Mouse (Mus musculus) CH12.LX (cell line): ENCODE measurements at regions not wholly inside any gene's neighbourhood (a gene's known extent, or its start where the extent isn't known, plus 50 kb on each side); places are given as distances from the start of the nearest gene placed in this dataset.
"Not testable (repeated sequence)": the region's sequence is repeated elsewhere in the genome, so short reads cannot be mapped to it uniquely, and the experiment has no call there.

Experiments used
- DNase-seq: peaks from one replicate; pipeline ENCODE4 v3.0.0-alpha.2; 2013; ENCODE audit errors: extremely low read depth
- H3K27ac ChIP-seq: 2 replicates; pipeline ENCODE4 v1.5.1; 2012; ENCODE audit warnings: low read depth, mild to moderate bottlenecking, control low read depth, moderate library complexity; ENCODE audit not compliant: insufficient read depth
- H3K27me3 ChIP-seq: replicated peaks from 2 replicates; pipeline ENCODE3; 2012; ENCODE audit warnings: inconsistent platforms
- H3K36me3 ChIP-seq, 2 experiments: replicated peaks in 1 of 2; 2 replicates each; pipeline versions ENCODE3 to v1.6.1; 2012; ENCODE audit warnings: inconsistent platforms in 1 of 2, low read length in 1 of 2, mild to moderate bottlenecking in 1 of 2, mixed read lengths in 1 of 2, moderate library complexity in 1 of 2; ENCODE audit not compliant: control insufficient read depth in 1 of 2, insufficient read depth in 1 of 2
- H3K4me1 ChIP-seq, 2 experiments: 2 replicates each; pipeline ENCODE4 v1.6.1; 2012; ENCODE audit warnings: inconsistent platforms in 1 of 2, moderate library complexity in 1 of 2; ENCODE audit not compliant: insufficient read depth in 2 of 2, control insufficient read depth in 1 of 2
- H3K4me2 ChIP-seq: 2 replicates; pipeline ENCODE4 v1.6.1; 2012; ENCODE audit warnings: low read depth, mild to moderate bottlenecking, control low read depth; ENCODE audit not compliant: poor library complexity, insufficient read depth, severe bottlenecking
- H3K4me3 ChIP-seq, 3 experiments: fragments of 150-350 bp in 1 of 3; sonication (generic) in 1 of 3; replicated peaks in 1 of 3; 2 replicates each; pipeline versions ENCODE3 to v1.5.1; 2011 to 2012; ENCODE audit warnings: low read depth in 2 of 3, low read length in 2 of 3, mild to moderate bottlenecking in 2 of 3, moderate library complexity in 2 of 3, control low read depth in 1 of 3, improper control_type of control experiment in 1 of 3, inconsistent platforms in 1 of 3, mixed read lengths in 1 of 3; ENCODE audit not compliant: poor library complexity in 1 of 3
- H3K79me2 ChIP-seq: replicated peaks from 2 replicates; pipeline ENCODE4 v1.6.1; 2012; ENCODE audit warnings: mild to moderate bottlenecking, moderate library complexity; ENCODE audit not compliant: control insufficient read depth, poor library complexity, insufficient read depth, severe bottlenecking; ENCODE audit errors: extremely low read depth
- H3K9ac ChIP-seq: 2 replicates; pipeline ENCODE4 v1.6.1; 2012; ENCODE audit warnings: low read depth, mild to moderate bottlenecking, control low read depth, moderate library complexity; ENCODE audit not compliant: insufficient read depth
- H3K9me3 ChIP-seq: replicated peaks from 2 replicates; pipeline ENCODE3; 2012; ENCODE audit warnings: low read length, inconsistent platforms, mixed read lengths
- CTCF ChIP-seq, 2 experiments: IDR thresholded peaks in 1 of 2; conservative IDR thresholded peaks in 1 of 2; 2 replicates each; pipeline ENCODE4 v1.5.1; 2011 to 2012; ENCODE audit warnings: low read depth in 2 of 2, low read length in 2 of 2, improper control_type of control experiment in 1 of 2, inconsistent platforms in 1 of 2, mild to moderate bottlenecking in 1 of 2, moderate library complexity in 1 of 2
- RAD21 ChIP-seq: IDR thresholded peaks from 2 replicates; pipeline ENCODE4 v1.6.1; 2011; ENCODE audit warnings: low read depth, mild to moderate bottlenecking, low read length, improper control_type of control experiment, moderate library complexity
- SIN3A ChIP-seq: IDR thresholded peaks from 2 replicates; pipeline ENCODE4 v1.6.1; 2012; ENCODE audit warnings: low read length, improper control_type of control experiment, inconsistent platforms
- SMC3 ChIP-seq: IDR thresholded peaks from 2 replicates; pipeline ENCODE4 v1.6.1; 2011; ENCODE audit warnings: low read depth, low read length, improper control_type of control experiment
- dilution Hi-C: fragments of 300-500 bp; cut with MboI; formaldehyde crosslinking; loops from 2 replicates; pipeline ENCODE4 v1.14.3; 2020; ENCODE audit warnings: low sequenced_read_pairs; ENCODE audit not compliant: extremely low pct_unique_long_range_greater_than_20kb, extremely low pct_ligation_motif_present
- in situ Hi-C: fragments of 300-500 bp; cut with MboI; formaldehyde crosslinking; loops from 3 replicates; pipeline ENCODE4 v1.14.3; 2019; ENCODE audit warnings: low sequenced_read_pairs, low pct_ligation_motif_present, low pct_unique_long_range_greater_than_20kb, mixed read lengths

GRCm38 (mm10) chr5:3223819-3224218 is 117.5 kb upstream of the Cdk6 start:
- H3K36me3 ChIP-seq, H3K27ac ChIP-seq, H3K27me3 ChIP-seq, H3K9me3 ChIP-seq, dilution Hi-C loops, H3K79me2 ChIP-seq, in situ Hi-C loops, H3K4me2 ChIP-seq, H3K9ac ChIP-seq, H3K4me3 ChIP-seq: not testable (repeated sequence)
- peak; percentile 31 for DNase-seq
- peaks cover 2 to 11% of the 10 kb centered on the region in 2 experiments; a peak in 3 of 4 replicates for H3K4me1 ChIP-seq
- TF ChIP-seq SMC3 (peak; percentile 58), RAD21 (peak; percentile 68), SIN3A (0 out of 2 replicates have a peak, but pooled peaks have one; percentile 28), CTCF (conservative IDR thresholded peaks at IDR 0.05 in 1 of 2, IDR thresholded peaks at IDR 0.05 in 1 of 2; ENCODE audit: low read depth in 2 of 2, low read length in 2 of 2) (peak in 1 of 2 experiments; percentile 58; a peak in 2 of 4 replicates)

DNA sequence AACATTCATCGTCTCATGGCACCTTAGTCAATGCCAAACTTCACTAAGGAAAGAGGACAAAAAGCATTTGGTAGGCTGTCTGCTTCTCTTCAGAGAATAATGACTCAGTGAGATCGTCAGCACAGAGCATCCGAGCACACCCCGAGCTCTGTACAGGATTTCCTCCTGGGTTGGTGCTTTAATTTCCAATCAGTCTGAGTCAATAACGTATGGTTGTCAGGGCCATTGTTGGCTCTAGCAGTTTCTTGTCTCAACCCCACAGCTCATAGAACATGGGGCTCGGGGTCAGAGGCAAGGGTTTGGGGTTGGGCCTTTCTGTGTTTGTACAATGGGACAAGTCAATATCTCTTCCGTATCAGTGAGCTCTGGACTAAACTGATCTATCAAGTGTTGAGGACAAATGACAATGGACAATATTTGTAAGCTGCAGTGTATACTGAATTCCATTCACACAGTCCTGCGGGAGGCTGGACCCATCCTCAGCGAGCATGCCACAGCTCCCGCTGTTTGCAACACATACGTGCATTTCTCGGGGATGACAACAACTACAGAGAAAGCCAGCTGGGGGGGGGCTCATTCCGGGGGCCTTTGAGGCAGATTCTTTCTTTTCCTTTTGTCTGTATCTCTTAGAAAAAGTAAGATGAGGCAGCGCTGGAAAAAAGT is 116.8 kb upstream of the Cdk6 start:
- H3K9me3 ChIP-seq, in situ Hi-C loops, H3K4me3 ChIP-seq, H3K36me3 ChIP-seq, H3K79me2 ChIP-seq, H3K4me1 ChIP-seq, dilution Hi-C loops, DNase-seq, H3K9ac ChIP-seq, H3K4me2 ChIP-seq, H3K27me3 ChIP-seq, H3K27ac ChIP-seq: not testable (repeated sequence)

GRCm38 (mm10) chr5:3225358-3225757 is 115.9 kb upstream of the Cdk6 start:
- H3K27ac ChIP-seq, DNase-seq, dilution Hi-C loops, H3K36me3 ChIP-seq, H3K4me2 ChIP-seq, H3K27me3 ChIP-seq, in situ Hi-C loops, H3K9ac ChIP-seq, H3K9me3 ChIP-seq, H3K79me2 ChIP-seq, H3K4me1 ChIP-seq, H3K4me3 ChIP-seq: not testable (repeated sequence)

DNA sequence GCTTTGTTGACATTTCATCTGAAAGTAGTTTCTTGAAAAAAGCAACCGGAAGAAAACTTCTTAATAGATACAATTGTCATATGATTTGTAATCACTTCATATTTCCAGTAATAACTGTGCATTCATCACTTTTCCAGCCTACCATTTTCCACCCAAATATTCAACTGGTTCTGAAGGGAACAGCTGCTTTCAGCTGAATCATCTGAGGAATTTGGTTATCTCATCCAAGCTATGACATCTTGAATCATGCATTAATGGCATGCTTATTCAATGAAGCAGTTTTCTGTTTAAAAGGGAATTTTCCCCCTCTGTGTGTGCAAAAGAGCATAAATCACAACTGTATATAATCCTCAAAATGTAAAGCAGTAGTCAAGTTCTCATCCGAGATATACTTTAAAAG is 97.2 kb upstream of the Cdk6 start:
- in situ Hi-C loops, H3K9ac ChIP-seq, H3K4me2 ChIP-seq, H3K9me3 ChIP-seq, H3K27ac ChIP-seq, H3K4me3 ChIP-seq, H3K36me3 ChIP-seq, H3K27me3 ChIP-seq, DNase-seq, dilution Hi-C loops, H3K79me2 ChIP-seq: not testable (repeated sequence)
- peaks cover 5 to 12% of the 10 kb centered on the region in 2 experiments; a peak in 2 of 4 replicates for H3K4me1 ChIP-seq
